Mouse (Mus musculus): Measurements from ENCODE around the gene Cd69. TPM values are rescaled to one million over a fixed set of nuclear protein-coding genes. Genes with fewer than 3 reads are reported as not detected.
A peak's percentile ranks its signal among the peaks of the same experiment; 100 is the strongest.

The Cd69 gene
- total RNA-seq, 4 experiments from 2014 or later, result not detected

- no peak for DNase-seq (ENCODE audit: low spot score in 2 of 2)
Measured at GRCm38 (mm10) chr6:129248243-129248642, 27.0 kb downstream of the Cd69 start.

- DNase-seq (ENCODE audit: low spot score in 2 of 2), result no peak
Measured at GRCm38 (mm10) chr6:129246992-129247391, 28.2 kb downstream of the Cd69 start.

GRCm38 (mm10) chr6:129245793-129246192 lies 29.4 kb downstream of the Cd69 start:
- no peak for DNase-seq (ENCODE audit: low spot score in 2 of 2)

GRCm38 (mm10) chr6:129241907-129242306 lies 33.3 kb downstream of the Cd69 start:
- no peak for DNase-seq (ENCODE audit: low spot score in 2 of 2)

GRCm38 (mm10) chr6:129241471-129241870 lies 33.8 kb downstream of the Cd69 start:
- no peak for DNase-seq (ENCODE audit: low spot score in 2 of 2)

GRCm38 (mm10) chr6:129239564-129240248 lies 35.5 kb downstream of the Cd69 start:
- DNase-seq (ENCODE audit: low spot score in 2 of 2), result no peak

- DNase-seq (ENCODE audit: low spot score in 2 of 2), result peak in 1 of 2 experiments; percentile 22
Measured at GRCm38 (mm10) chr6:129238275-129239038, 36.8 kb downstream of the Cd69 start.

- peak; percentile 29 to 46 for DNase-seq (ENCODE audit: low spot score in 2 of 2)
Measured at GRCm38 (mm10) chr6:129237350-129238274, 37.6 kb downstream of the Cd69 start.

GRCm38 (mm10) chr6:129236652-129237342 lies 38.4 kb downstream of the Cd69 start:
- DNase-seq (ENCODE audit: low spot score in 2 of 2), result no peak

GRCm38 (mm10) chr6:129235855-129236461 lies 39.3 kb downstream of the Cd69 start:
- DNase-seq (ENCODE audit: low spot score in 2 of 2), result no peak

- no peak for DNase-seq (ENCODE audit: low spot score in 2 of 2)
Measured at GRCm38 (mm10) chr6:129234456-129235360, 40.5 kb downstream of the Cd69 start.

GRCm38 (mm10) chr6:129233955-129234369 lies 41.3 kb downstream of the Cd69 start:
- DNase-seq (ENCODE audit: low spot score in 2 of 2), result no peak

- no peak for DNase-seq (ENCODE audit: low spot score in 2 of 2)
Measured at GRCm38 (mm10) chr6:129233366-129233954, 41.8 kb downstream of the Cd69 start.

- DNase-seq (ENCODE audit: low spot score in 2 of 2), result peak in 1 of 2 experiments; percentile 13
Measured at GRCm38 (mm10) chr6:129232842-129233205, 42.4 kb downstream of the Cd69 start.

GRCm38 (mm10) chr6:129232005-129232841 lies 43.0 kb downstream of the Cd69 start:
- no peak for DNase-seq (ENCODE audit: low spot score in 2 of 2)

GRCm38 (mm10) chr6:129229774-129230578 lies 45.3 kb downstream of the Cd69 start:
- no peak for DNase-seq (ENCODE audit: low spot score in 2 of 2)

All from left cerebral cortex, adult 8-10 months (tissue).